Mouse (Mus musculus) macrophage (primary cell): ENCODE data around the gene Cyp3a11. TPM values are rescaled to one million over a fixed set of nuclear protein-coding genes. Genes with fewer than 3 reads are reported as not detected.
"Not testable (repeated sequence)": the region's sequence is repeated elsewhere in the genome, so short reads cannot be mapped to it uniquely, and the experiment has no call there.

Experiments
- H3K27ac ChIP-seq: fragments of 350-480 bp; formaldehyde crosslinking; 2 replicates; pipeline ENCODE4 v1.9.0; 2021
- H3K36me3 ChIP-seq: fragments of 350-480 bp; formaldehyde crosslinking; 2 replicates; pipeline ENCODE4 v1.9.0; 2021; ENCODE audit errors: inconsistent target
- H3K4me3 ChIP-seq: fragments of 350-480 bp; formaldehyde crosslinking; 2 replicates; pipeline ENCODE4 v1.9.0; 2021; ENCODE audit errors: inconsistent target
- H3K79me2 ChIP-seq: fragments of 350-480 bp; formaldehyde crosslinking; 2 replicates; pipeline ENCODE4 v1.9.0; 2021; ENCODE audit errors: inconsistent target
- WGBS: methylation state at CpG from one replicate; pipeline ENCODE4 v1.1.7; 2026; ENCODE audit warnings: inconsistent platforms; ENCODE audit not compliant: missing documents; 5-methylcytosine and 5-hydroxymethylcytosine counted together
- polyA plus RNA-seq: library from polyadenylated mRNA; stranded (reverse); fragments of 250-400 nt; gene quantifications from 3 replicates; pipeline ENCODE4 v1.2.4, GENCODE M21; 2018; ENCODE audit warnings: inconsistent platforms
- total RNA-seq, 78 experiments: library from RNA; depleted of rRNA; stranded (reverse); fragments of 250-400 nt; gene quantifications; 1 replicate in 9 of 78; 2 replicates in 24 of 78; 3 replicates in 43 of 78; 4 replicates in 2 of 78; pipeline ENCODE4 v1.2.4; 2018; ENCODE audit warnings: inconsistent platforms in 56 of 78

Cyp3a11 gene
- not detected for total RNA-seq (2018; cell fraction: chromatin; rRNA removed)
- total RNA-seq (2018; cell fraction: cytosol; rRNA removed): not detected
- not detected for total RNA-seq (2018; cell fraction: nucleus; rRNA removed)
- not detected in 3 replicates for polyA plus RNA-seq

DNA sequence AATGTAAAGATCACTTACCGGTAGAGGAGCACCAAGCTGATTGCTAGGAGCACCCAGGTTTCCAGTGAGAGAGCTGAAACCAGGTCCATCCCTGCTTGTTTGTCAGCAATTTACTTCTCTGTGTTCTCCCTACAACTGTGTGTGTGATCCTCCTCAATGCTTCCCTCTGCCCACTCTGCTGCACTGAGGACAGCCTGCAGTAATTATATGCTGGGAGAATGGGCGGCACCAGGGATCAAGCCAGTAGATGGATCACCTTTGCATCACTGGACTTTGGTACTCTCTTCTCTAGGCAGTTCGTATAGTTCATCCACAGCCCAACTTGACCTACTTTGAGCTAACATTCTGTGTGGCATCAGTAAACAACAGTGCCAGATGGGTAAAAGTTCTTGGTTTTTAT, at the start of gene Cyp3a11:
Gene Cyp3a11 (minus strand): TSS at position 277 of the 400 bp plus-strand sequence.
- 81% methylated on average over 3 of the region's 3 CpGs for WGBS

DNA sequence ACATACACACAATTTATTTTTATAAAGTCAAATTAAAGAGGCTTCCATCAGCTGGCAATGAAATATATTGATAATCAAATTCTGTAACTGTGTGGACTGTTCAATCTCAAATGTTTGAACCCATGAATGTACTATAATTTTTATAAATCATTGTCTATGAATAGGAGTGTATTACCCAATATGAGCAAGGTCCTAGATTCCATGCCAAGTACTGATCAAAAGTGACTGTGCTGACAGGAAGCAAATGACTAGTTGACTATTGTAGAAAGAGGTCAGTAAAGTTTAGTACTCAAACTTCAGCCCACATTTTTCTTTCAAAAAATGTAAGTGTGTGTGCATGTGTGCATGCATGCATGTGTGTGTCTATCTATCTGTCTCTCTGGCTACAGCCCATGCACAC, 33.1 kb upstream of the Cyp3a11 start:
- H3K79me2 ChIP-seq: no peaks in the 10 kb centered on the region
- no peaks in the 10 kb centered on the region for H3K36me3 ChIP-seq
- H3K4me3 ChIP-seq: no peak overlapping the region
- H3K27ac ChIP-seq: no peak overlapping the region

More for the DNA sequence above, at the start of gene Cyp3a11:
- Histone ChIP-seq H3K4me3 (no peak within 1 kb of the TSS), H3K79me2 (no peaks in the 10 kb centered on the region), H3K36me3 (no peaks in the 10 kb centered on the region), H3K27ac (no peak within 1 kb of the TSS)

DNA sequence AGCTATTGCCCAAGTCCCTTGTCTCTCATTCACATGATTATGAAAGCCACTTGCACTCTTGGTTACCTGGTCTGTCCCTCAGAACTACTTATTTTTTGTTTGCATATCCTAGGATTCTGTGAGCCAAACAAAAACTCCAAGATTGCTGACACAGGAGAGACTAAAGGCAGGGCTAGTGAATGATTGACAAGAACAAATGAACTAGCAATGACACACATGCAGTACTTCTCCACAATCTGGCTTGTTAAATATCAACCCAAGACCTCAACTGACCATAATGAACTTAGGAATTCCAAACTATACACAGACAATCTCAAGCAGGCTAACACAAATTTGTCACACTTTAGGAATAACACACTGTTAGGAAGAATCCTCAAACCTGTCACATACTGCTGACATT, 32.0 kb upstream of the Cyp3a11 start:
- H3K36me3 ChIP-seq: no peaks in the 10 kb centered on the region
- H3K79me2 ChIP-seq: no peaks in the 10 kb centered on the region
- H3K4me3 ChIP-seq: no peak overlapping the region
- H3K27ac ChIP-seq: no peak overlapping the region

DNA sequence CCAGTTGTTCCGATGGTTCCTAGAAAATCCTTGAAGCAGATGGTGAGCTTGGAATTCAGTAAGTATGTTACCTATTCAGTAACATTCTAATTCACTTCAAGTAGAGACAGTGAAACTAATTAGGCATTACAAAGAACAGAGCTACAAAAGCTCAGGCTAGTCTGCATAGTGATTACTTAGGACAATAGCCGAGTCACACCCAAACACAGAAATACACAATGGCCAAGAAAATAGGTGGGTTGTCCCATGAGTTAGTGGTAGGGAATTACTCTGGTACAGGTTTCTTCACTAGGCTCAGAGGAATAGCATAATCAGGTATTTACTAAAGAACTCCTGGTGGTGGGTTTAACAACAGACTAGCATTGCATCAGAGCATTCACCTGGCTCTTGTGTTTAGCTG, 27.2 kb upstream of the Cyp3a11 start:
- not testable (repeated sequence) for H3K4me3 ChIP-seq, H3K36me3 ChIP-seq, H3K27ac ChIP-seq, H3K79me2 ChIP-seq
- 86% methylated on average over 2 of the region's 2 CpGs for WGBS

DNA sequence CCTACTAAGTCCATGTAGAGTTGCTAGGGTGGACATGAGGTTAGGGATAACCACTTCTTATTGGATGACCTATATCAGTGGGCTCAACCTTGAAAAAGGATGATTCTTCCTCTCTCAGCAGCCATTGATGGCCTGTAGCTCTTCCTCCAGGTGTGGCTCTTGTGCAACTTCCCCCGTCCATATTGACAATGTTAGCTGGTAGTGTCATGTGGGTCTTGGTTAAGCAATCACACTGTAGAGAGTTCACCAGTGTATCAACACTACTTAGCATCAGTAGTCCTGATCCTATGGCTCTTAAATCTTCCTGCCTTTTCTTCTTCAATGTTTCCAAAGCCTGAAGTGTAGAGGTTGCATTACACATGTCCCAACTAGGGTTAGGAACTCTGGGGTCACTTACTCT, 24.8 kb upstream of the Cyp3a11 start:
- H3K4me3 ChIP-seq: no peak overlapping the region
- H3K79me2 ChIP-seq: no peaks in the 10 kb centered on the region
- no peaks in the 10 kb centered on the region for H3K36me3 ChIP-seq
- no peak overlapping the region for H3K27ac ChIP-seq
- 100% methylated on average over 1 of the region's 1 CpGs for WGBS

DNA sequence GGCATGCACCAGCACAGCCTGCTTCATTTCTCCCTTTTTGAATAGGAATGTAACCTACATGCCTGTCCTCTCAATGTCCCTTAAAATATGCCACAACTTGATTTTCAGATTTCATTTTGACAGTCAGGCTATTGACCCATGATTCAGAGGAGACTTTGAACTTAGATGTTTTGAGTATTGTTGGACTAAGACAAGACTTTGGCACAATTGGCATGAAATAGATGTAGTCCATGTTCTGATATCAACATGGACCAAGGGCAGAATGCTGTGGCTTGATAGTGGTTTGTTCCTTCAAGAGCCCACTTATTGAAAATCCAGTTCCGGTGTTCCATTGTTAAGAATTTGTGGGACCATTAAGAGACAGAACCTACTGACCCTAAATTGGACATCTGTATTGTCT, 23.6 kb upstream of the Cyp3a11 start:
- Histone ChIP-seq H3K79me2 (no peaks in the 10 kb centered on the region), H3K36me3 (no peaks in the 10 kb centered on the region), H3K27ac (no peak overlapping the region), H3K4me3 (no peak overlapping the region)
- WGBS: 91% methylated on average over 1 of the region's 1 CpGs

DNA sequence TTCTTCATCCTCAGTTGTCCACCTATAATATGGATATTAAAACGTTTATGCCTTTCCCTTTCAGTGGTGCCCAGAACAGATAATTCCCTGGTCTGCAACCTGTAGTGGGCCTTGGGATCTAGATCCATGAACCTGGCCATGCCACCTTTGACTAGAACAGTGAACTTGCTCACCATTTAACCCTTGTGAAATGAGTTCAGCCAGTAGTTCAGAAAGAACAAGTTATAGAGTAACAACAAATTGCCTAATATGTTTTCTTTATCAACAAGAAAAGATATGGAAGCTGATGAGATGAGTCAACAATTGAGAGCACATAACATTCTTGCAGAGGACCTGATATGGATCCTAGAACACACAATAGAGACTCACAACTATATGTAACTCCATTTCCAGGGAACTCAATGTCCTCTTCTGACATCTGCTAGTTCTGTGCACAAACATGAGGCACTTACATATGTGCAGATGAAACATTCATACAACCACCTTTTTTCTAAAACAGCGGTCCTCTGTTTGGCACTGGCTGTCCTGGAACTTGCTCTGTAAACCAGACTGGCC, 20.7 kb upstream of the Cyp3a11 start:
- H3K79me2 ChIP-seq: no peaks in the 10 kb centered on the region
- H3K4me3 ChIP-seq: no peak overlapping the region
- WGBS: 70% methylated on average over 2 of the region's 2 CpGs
- no peak overlapping the region for H3K27ac ChIP-seq
- no peaks in the 10 kb centered on the region for H3K36me3 ChIP-seq

DNA sequence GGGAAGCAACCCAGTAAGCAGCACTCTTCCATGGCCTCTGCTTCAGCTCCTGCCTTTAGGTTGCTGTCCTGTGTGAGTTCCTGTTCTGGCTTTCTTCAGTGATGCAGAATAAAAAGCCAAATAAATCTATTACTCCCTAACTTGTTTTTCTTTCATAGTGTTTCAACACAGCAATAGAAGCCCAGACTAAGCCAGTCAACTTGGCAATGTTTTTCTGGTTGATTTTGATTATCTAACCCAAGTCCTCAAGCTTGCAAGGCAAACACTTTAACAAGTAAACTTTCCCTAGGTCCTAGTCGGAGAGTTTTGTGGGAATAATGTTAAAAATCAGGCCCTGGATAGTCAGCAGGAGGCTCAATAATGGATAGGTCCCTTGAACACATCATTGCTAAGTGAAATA, 17.5 kb upstream of the Cyp3a11 start:
- H3K79me2 ChIP-seq: no peaks in the 10 kb centered on the region
- H3K27ac ChIP-seq: no peak overlapping the region
- 67% methylated on average over 1 of the region's 1 CpGs for WGBS
- H3K36me3 ChIP-seq: no peaks in the 10 kb centered on the region
- H3K4me3 ChIP-seq: no peak overlapping the region

DNA sequence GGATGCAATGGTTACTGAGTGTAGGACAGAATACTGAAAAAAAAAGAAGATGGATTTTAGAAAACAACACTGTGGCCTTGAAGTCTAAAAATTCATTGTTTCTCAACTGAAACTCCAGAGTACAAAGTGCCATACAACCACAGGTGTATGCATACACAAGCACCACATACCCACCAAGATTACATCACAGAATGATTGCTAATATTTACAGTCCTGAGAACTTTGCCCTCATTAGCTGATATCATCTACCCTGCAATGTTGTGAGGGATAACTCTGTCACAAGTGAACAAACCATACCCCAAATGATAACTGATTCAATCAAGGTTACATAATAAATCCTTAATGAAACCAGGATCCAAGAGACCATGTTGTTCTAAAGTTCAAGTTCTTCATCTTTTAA, 1.4 kb upstream of the Cyp3a11 start:
- no peaks in the 10 kb centered on the region for H3K79me2 ChIP-seq
- H3K27ac ChIP-seq: no peak overlapping the region
- H3K4me3 ChIP-seq: no peak overlapping the region
- H3K36me3 ChIP-seq: no peaks in the 10 kb centered on the region

DNA sequence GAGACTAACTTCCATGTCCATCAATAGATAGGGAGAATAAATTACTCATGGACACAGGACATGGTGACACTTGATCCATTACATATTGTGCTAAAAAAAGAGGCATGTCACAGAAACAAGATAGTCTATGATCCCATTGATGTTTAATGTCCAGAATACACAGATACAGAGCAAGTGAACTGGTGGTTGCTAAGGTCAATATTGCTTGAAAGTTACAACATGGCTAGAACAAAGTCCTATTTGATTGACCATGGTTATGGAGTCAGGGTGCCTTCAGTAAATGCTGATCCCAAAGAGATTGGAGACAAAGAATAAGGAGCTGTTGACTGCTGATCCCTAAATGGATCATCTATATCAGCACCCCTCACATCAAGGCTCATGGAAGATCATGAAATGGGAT, 12.3 kb downstream of the Cyp3a11 start:
- not testable (repeated sequence) for H3K79me2 ChIP-seq, H3K4me3 ChIP-seq, H3K36me3 ChIP-seq, H3K27ac ChIP-seq

DNA sequence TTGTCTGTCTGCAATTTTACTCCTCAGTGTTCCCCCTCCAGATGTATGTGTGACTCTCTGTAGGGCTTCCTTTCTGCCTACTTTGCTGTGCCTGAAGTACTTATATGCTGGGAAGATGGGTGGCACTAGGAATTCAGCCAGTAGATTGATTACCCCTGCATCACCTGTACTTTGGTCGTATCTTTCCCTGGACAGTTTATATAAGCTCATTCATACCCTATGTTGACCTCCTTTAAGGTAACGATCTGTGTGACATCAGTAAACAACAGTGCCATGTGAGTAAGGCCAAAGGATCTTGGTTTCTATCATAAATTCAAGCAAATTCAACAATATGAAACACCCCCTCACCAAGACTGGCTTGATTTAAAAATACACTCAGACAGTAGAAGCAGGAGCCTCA, 74.0 kb downstream of the Cyp3a11 start, which contains the start of gene Cyp3a44:
Gene Cyp3a44 (minus strand): TSS at position 79 of the 400 bp plus-strand sequence.
- H3K27ac ChIP-seq, H3K36me3 ChIP-seq, H3K79me2 ChIP-seq, H3K4me3 ChIP-seq: not testable (repeated sequence)
- 82% methylated on average over 2 of the region's 2 CpGs for WGBS

Other genes starting within 250 kb of the Cyp3a11 start
- not detected in 3 replicates for gene Cyp3a41a, start 159.8 kb downstream of the Cyp3a11 start, polyA plus RNA-seq
- gene Cyp3a44, start 74.1 kb downstream of the Cyp3a11 start, polyA plus RNA-seq: not detected in 3 replicates
- not detected in 3 replicates for gene Cyp3a25, start 129.7 kb upstream of the Cyp3a11 start, polyA plus RNA-seq
- gene Cyp3a59, start 199.3 kb upstream of the Cyp3a11 start, polyA plus RNA-seq: not detected in 3 replicates